ENCODE assay signal across 13 mouse cellular contexts in genomic region chr13:46843646-46844045, GRCm38 (mm10).
DNase-seq lines count a peak whose midpoint lies in the region.
"Had no signal": no experiment of that assay in that cellular context is flagged by ENCODE, and none has a peak within 500 bp of the region (broad histone marks: within the 10 kb centered on the region; RNA-seq: fewer than 3 reads in every experiment).

No protein-coding gene starts in this region.

- DNase-seq in cerebellum, adult 11-12 months: peak; percentile 53
- no peak for DNase-seq in cerebellum, adult 8-10 months
- DNase-seq in cerebellum, postnatal 10 days: peak; percentile 59 to 61
- no peak for DNase-seq in cerebellum, postnatal 4 days (ENCODE audit: low spot score in 2 of 2)
- DNase-seq in cerebellum, postnatal 25 days: peak; percentile 38 to 54
- no peak for DNase-seq in cerebellum, adult 11 months
- peak; percentile 35 for DNase-seq in brain, adult 2 months (ENCODE audit: low read depth, low spot score)
- DNase-seq: adrenal gland, adult 8-10 months; adrenal gland, postnatal 14 days; adrenal gland, postnatal 36 days; B cell, adult 2 months; embryo, embryonic 11 days; forebrain, postnatal 0 days had no signal

Comparison
In these comparisons a context has a peak if more than half of its experiments do, and no peak if none do; other contexts are left out.
1. DNase-seq: peak in cerebellum, adult 11-12 months (single experiment), cerebellum, postnatal 10 days (2 of 2), cerebellum, postnatal 25 days (2 of 2) and brain, adult 2 months (single experiment); none in cerebellum, adult 8-10 months (single experiment), cerebellum, postnatal 4 days (0 of 2) and cerebellum, adult 11 months (single experiment).